Mouse (Mus musculus) MEL (cell line): ENCODE results near the gene Wdr4. TPM values are rescaled to one million over a fixed set of nuclear protein-coding genes. Genes with fewer than 3 reads are reported as not detected.

ENCODE experiments used
- DNase-seq: peaks from one replicate; pipeline ENCODE4 v3.0.0; 2011; ENCODE audit warnings: low read depth, low spot score
- H3K27ac ChIP-seq: 2 replicates; pipeline ENCODE4 v1.5.1; 2012; ENCODE audit warnings: low read depth, mild to moderate bottlenecking, control low read depth, low read length, moderate library complexity; ENCODE audit not compliant: control insufficient read depth
- H3K27me3 ChIP-seq, 2 experiments: fragments of 150-350 bp in 1 of 2; sonication (generic) in 1 of 2; 2 replicates each; pipeline ENCODE4 v1.6.1; 2012; ENCODE audit warnings: low read length in 2 of 2, mild to moderate bottlenecking in 2 of 2, improper control_type of control experiment in 1 of 2, moderate library complexity in 1 of 2; ENCODE audit not compliant: insufficient read depth in 2 of 2, control insufficient read depth in 1 of 2
- H3K36me3 ChIP-seq, 2 experiments: 2 replicates each; pipeline ENCODE4 v1.6.1; 2012 to 2014; ENCODE audit warnings: low read length in 2 of 2, improper control_type of control experiment in 1 of 2, inconsistent platforms in 1 of 2, mild to moderate bottlenecking in 1 of 2; ENCODE audit not compliant: insufficient read depth in 2 of 2, control insufficient read depth in 1 of 2
- H3K4me1 ChIP-seq, 2 experiments: fragments of 150-350 bp in 1 of 2; sonication (generic) in 1 of 2; 2 replicates each; pipeline ENCODE4 v1.6.1; 2012; ENCODE audit warnings: low read length in 2 of 2, improper control_type of control experiment in 1 of 2, mild to moderate bottlenecking in 1 of 2; ENCODE audit not compliant: insufficient read depth in 2 of 2, control insufficient read depth in 1 of 2
- H3K4me3 ChIP-seq, 2 experiments: fragments of 150-350 bp in 1 of 2; sonication (generic) in 1 of 2; 2 replicates each; pipeline ENCODE4 v1.5.1; 2012; ENCODE audit warnings: low read depth in 2 of 2, low read length in 2 of 2, mild to moderate bottlenecking in 2 of 2, moderate library complexity in 2 of 2, control low read depth in 1 of 2, improper control_type of control experiment in 1 of 2; ENCODE audit not compliant: control insufficient read depth in 1 of 2, insufficient read depth in 1 of 2
- H3K79me2 ChIP-seq: 2 replicates; pipeline ENCODE4 v1.6.1; 2012; ENCODE audit warnings: mild to moderate bottlenecking, low read length, moderate library complexity; ENCODE audit not compliant: control insufficient read depth, poor library complexity, insufficient read depth
- H3K9ac ChIP-seq: 2 replicates; pipeline ENCODE4 v1.6.1; 2012; ENCODE audit warnings: low read depth, mild to moderate bottlenecking, control low read depth, low read length, moderate library complexity; ENCODE audit not compliant: control insufficient read depth, poor library complexity, severe bottlenecking
- H3K9me3 ChIP-seq: fragments of 150-350 bp; sonication (generic); replicated peaks from 2 replicates; pipeline ENCODE4 v1.6.1; 2012; ENCODE audit warnings: mild to moderate bottlenecking, low read length, improper control_type of control experiment, moderate library complexity; ENCODE audit not compliant: insufficient read depth
- BHLHE40 ChIP-seq: IDR thresholded peaks from 2 replicates; pipeline ENCODE4 v1.6.1; 2012; ENCODE audit warnings: low read depth, mild to moderate bottlenecking, inconsistent platforms, low read length, improper control_type of control experiment, borderline replicate concordance
- CHD1 ChIP-seq: IDR thresholded peaks from 2 replicates; pipeline ENCODE4 v1.6.1; 2012; ENCODE audit warnings: low read depth, mild to moderate bottlenecking, inconsistent platforms, low read length, improper control_type of control experiment
- CHD2 ChIP-seq: IDR thresholded peaks from 2 replicates; pipeline ENCODE4 v1.6.1; 2011; ENCODE audit warnings: low read length, improper control_type of control experiment
- CTCF ChIP-seq, 3 experiments: IDR thresholded peaks in 2 of 3; conservative IDR thresholded peaks in 1 of 3; 2 replicates each; pipeline ENCODE4 v1.5.1; 2011 to 2012; ENCODE audit warnings: low read length in 3 of 3, low read depth in 2 of 3, mild to moderate bottlenecking in 2 of 3, improper control_type of control experiment in 1 of 3, inconsistent platforms in 1 of 3, mixed read lengths in 1 of 3, moderate library complexity in 1 of 3; ENCODE audit not compliant: control insufficient read depth in 1 of 3, insufficient read depth in 1 of 3, poor library complexity in 1 of 3, severe bottlenecking in 1 of 3
- ELF1 ChIP-seq: IDR thresholded peaks from 2 replicates; pipeline ENCODE4 v1.6.1; 2014; ENCODE audit warnings: low read depth, mild to moderate bottlenecking, inconsistent platforms, low read length, improper control_type of control experiment, moderate library complexity
- HCFC1 ChIP-seq: IDR thresholded peaks from 2 replicates; pipeline ENCODE4 v1.6.1; 2012; ENCODE audit warnings: low read depth, mild to moderate bottlenecking, inconsistent platforms, low read length, improper control_type of control experiment, moderate library complexity
- MAFK ChIP-seq: IDR thresholded peaks from 2 replicates; pipeline ENCODE4 v1.6.1; 2011; ENCODE audit warnings: low read depth, mild to moderate bottlenecking, low read length, improper control_type of control experiment, borderline replicate concordance
- MAX ChIP-seq: IDR thresholded peaks from 2 replicates; pipeline ENCODE4 v1.6.1; 2011; ENCODE audit warnings: low read length, improper control_type of control experiment
- MAZ ChIP-seq: IDR thresholded peaks from 2 replicates; pipeline ENCODE4 v1.6.1; 2012; ENCODE audit warnings: low read depth, mild to moderate bottlenecking, inconsistent platforms, low read length, improper control_type of control experiment
- MEF2A ChIP-seq: IDR thresholded peaks from 2 replicates; pipeline ENCODE4 v1.6.1; 2014; ENCODE audit warnings: low read depth, mild to moderate bottlenecking, inconsistent platforms, low read length, improper control_type of control experiment; ENCODE audit not compliant: poor library complexity, insufficient replicate concordance, severe bottlenecking; ENCODE audit errors: extremely low read depth
- MXI1 ChIP-seq: IDR thresholded peaks from 2 replicates; pipeline ENCODE4 v1.6.1; 2011; ENCODE audit warnings: mild to moderate bottlenecking, low read depth, low read length, improper control_type of control experiment
- NELFE ChIP-seq: IDR thresholded peaks from 2 replicates; pipeline ENCODE4 v1.6.1; 2011; ENCODE audit warnings: low read depth, low read length, improper control_type of control experiment
- POLR2A ChIP-seq, 2 experiments: IDR thresholded peaks; 2 replicates each; pipeline ENCODE4 v1.6.1; 2011 to 2012; ENCODE audit warnings: low read length in 2 of 2, mild to moderate bottlenecking in 2 of 2, control low read depth in 1 of 2, improper control_type of control experiment in 1 of 2, low read depth in 1 of 2, moderate library complexity in 1 of 2; ENCODE audit not compliant: control insufficient read depth in 1 of 2, insufficient read depth in 1 of 2, poor library complexity in 1 of 2
- POLR2AphosphoS5 ChIP-seq: IDR thresholded peaks from 2 replicates; pipeline ENCODE4 v1.6.1; 2012; ENCODE audit warnings: low read depth, borderline replicate concordance, mild to moderate bottlenecking, inconsistent platforms, low read length, moderate library complexity, mixed read lengths
- RAD21 ChIP-seq: IDR thresholded peaks from 2 replicates; pipeline ENCODE4 v1.6.1; 2011; ENCODE audit warnings: mild to moderate bottlenecking, low read depth, low read length, improper control_type of control experiment
- SIN3A ChIP-seq: IDR thresholded peaks from 2 replicates; pipeline ENCODE4 v1.6.1; 2012; ENCODE audit warnings: low read length, improper control_type of control experiment, inconsistent platforms
- SMC3 ChIP-seq: IDR thresholded peaks from 2 replicates; pipeline ENCODE4 v1.6.1; 2011; ENCODE audit warnings: low read depth, low read length, improper control_type of control experiment
- TBP ChIP-seq: IDR thresholded peaks from 2 replicates; pipeline ENCODE4 v1.8.0; 2011; ENCODE audit warnings: low read depth, low read length, improper control_type of control experiment
- ZC3H11A ChIP-seq: IDR thresholded peaks from 2 replicates; pipeline ENCODE4 v1.6.1; 2012; ENCODE audit warnings: low read depth, mild to moderate bottlenecking, inconsistent platforms, low read length, improper control_type of control experiment
- polyA plus RNA-seq, 2 experiments: library from polyadenylated mRNA; stranded (reverse) in 1 of 2; unstranded in 1 of 2; fragments of >175 nt in 1 of 2; fragments of >200 nt in 1 of 2; gene quantifications; 2 replicates each; pipeline versions ENCODE4 v1.2.1 to v1.2.4; 2012; ENCODE audit warnings: low replicate concordance in 2 of 2, low read depth in 1 of 2; ENCODE audit not compliant: insufficient read length in 2 of 2, insufficient read depth in 1 of 2, missing spikeins in 1 of 2
- total RNA-seq: library from RNA; depleted of rRNA; stranded (reverse); fragments of 300-350 nt; gene quantifications from 2 replicates; pipeline ENCODE4 v1.2.3, GENCODE M21; 2012

Wdr4 gene
- total and polyA plus RNA-seq, 3 experiments, result 109 to 118 TPM; not detected in 1

DNA sequence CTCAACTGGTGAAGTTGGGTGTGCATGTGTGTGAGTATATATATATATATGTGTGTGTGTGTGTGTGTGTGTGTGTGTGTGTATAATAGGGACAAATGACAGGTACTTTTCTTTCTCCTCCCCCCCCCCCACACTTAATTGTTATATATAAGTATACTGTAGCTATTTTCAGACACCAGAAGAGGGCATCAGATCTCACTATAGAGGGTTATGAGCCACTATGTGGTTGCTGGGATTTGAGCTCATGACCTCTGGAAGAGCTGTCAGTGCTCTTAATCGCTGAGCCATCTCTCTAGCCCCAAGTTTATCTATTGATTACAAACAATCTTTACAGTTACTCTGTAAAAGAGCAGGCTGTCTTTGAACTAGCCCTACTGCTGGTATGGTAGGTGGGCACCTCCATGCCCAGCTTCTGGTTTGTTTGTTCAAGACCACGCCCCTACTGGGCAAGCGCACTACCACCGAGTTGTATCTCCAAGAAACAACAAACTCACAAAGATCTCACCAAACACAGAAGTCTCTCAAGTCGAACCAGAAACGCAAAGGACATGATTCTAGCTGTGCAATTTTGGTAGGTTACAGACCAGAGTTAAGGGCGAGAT lies 335 bp downstream of the Wdr4 start:
- Histone ChIP-seq H3K9ac (peak overlapping the region; percentile 43), H3K4me1 (no peaks in the 10 kb centered on the region), H3K27me3 (no peaks in the 10 kb centered on the region), H3K79me2 (peaks cover 2% of the 10 kb centered on the region; the same call in 1 of the 2 replicates), H3K36me3 (peaks cover 1 to 3% of the 10 kb centered on the region in 2 experiments; a peak in 2 of 4 replicates), H3K27ac (peak overlapping the region; percentile 51), H3K9me3 (no peaks in the 10 kb centered on the region), H3K4me3 (peak overlapping the region; percentile 60 to 81)
- TF ChIP-seq MAX (no peak), MAFK (no peak), SMC3 (peak; percentile 51), POLR2A (IDR thresholded peaks at IDR 0.05; ENCODE audit: control insufficient read depth in 1 of 2, insufficient read depth in 1 of 2, low read depth in 1 of 2, low read length in 2 of 2, poor library complexity in 1 of 2) (no peak), SIN3A (no peak), CTCF (IDR thresholded peaks at IDR 0.05 in 2 of 3, conservative IDR thresholded peaks at IDR 0.05 in 1 of 3; ENCODE audit: control insufficient read depth in 1 of 3, insufficient read depth in 1 of 3, low read depth in 2 of 3, low read length in 3 of 3, poor library complexity in 1 of 3, severe bottlenecking in 1 of 3) (peak in 1 of 3 experiments; percentile 44; a peak in 2 of 6 replicates), MAZ (0 out of 2 replicates have a peak, but pooled peaks have one; percentile 31), BHLHE40 (no peak), RAD21 (peak; percentile 34)
- DNase-seq, result no peak

DNA sequence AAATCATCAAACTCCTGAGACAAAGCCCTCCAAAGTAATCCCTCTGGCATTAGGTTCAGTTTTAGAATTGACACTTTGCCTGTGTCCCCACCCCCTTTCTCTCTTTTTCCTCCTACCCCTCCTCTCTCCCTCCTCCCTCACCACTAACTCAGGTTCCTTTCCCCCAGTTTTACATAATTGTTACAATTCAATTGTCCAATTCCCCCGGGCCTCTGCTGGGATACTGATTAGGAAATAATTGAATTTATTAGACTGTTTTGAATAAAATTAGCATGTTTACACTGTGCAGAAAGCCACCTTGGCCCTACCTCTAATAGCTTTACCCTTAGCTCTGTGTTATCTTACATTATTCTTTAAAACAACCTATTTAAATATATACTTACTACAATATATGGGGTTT lies 5.1 kb downstream of the Wdr4 start:
- Histone ChIP-seq H3K9ac (no peak overlapping the region), H3K36me3 (peaks cover 0 to 14% of the 10 kb centered on the region in 2 experiments; a peak in 3 of 4 replicates), H3K9me3 (no peaks in the 10 kb centered on the region), H3K27ac (no peak overlapping the region), H3K79me2 (peaks cover 20% of the 10 kb centered on the region), H3K27me3 (no peaks in the 10 kb centered on the region), H3K4me3 (no peak overlapping the region), H3K4me1 (peaks cover 0 to 12% of the 10 kb centered on the region in 2 experiments; a peak in 2 of 4 replicates)
- DNase-seq, result no peak
- TF ChIP-seq MEF2A, result no peak
- no peak for TF ChIP-seq HCFC1
- no peak for TF ChIP-seq CHD2
- no peak for TF ChIP-seq MAZ
- no peak for TF ChIP-seq MXI1
- TF ChIP-seq NELFE, result no peak
- no peak for TF ChIP-seq ZC3H11A
- TF ChIP-seq TBP, result no peak
- TF ChIP-seq POLR2AphosphoS5, result no peak
- TF ChIP-seq CHD1, result no peak
- no peak for TF ChIP-seq ELF1
